In the genomic region with DNA sequence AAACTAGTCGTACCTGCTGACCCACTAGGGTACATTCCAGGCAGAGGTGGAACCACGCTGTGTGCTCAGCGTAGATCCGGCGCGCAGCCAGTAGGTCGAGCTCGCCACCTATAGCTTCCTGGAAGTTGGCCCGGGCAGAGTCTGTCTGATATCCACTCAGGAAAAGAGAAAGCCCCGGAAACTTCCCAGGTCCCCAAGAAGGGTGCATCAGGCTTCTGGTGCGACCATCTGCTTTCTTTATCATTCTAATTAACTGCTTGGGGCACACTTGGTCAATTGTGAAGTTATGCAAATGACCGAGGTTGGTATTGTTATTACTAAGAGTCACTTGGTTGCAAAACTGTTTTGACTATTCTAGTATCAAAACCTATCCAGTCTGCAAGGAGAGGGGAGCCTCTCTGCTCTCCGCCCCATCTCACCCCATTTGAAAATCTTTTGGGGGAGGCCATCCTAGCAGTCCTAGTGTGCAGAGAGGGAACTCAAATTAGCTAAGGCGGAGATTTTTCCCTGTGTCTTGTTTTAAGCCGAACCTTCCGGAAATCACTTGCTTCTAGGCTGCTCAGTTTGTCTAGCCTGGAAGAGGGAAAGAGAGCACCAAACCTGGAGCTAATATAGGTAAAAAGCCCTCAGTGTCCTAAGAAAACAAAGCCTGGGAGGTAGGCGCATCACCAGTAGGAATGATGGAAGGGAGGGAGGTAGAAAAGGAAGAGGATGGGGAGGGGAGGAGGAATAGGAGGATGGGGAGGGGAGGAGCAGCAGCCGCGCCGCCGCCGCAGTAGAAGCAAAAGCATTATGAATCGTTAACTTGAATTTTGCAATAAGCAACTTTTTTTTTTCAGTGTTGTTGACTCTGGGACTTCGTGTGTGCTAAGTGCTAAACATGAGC, we compare ENCODE assay signal across 8 mouse cellular contexts. TPM values are rescaled to one million over a fixed set of nuclear protein-coding genes. Genes with fewer than 3 reads are reported as not detected.
A peak's percentile ranks its signal among the peaks of the same experiment; 100 is the strongest.
DNase-seq lines count a peak whose midpoint lies in the region; ATAC-seq and TF ChIP-seq lines count a peak whose summit lies in the region.

No protein-coding gene starts in this region.

- H3K4me1 ChIP-seq in liver, embryonic 12.5 days, result peaks cover 24% of the 10 kb centered on the region
- H3K4me1 ChIP-seq in midbrain, postnatal 0 days (ENCODE audit: insufficient read depth, low read length), result peaks cover 6% of the 10 kb centered on the region; the same call in 1 of the 2 replicates

- peak; percentile 23 for TF ChIP-seq CTCF in midbrain, postnatal 0 days (IDR thresholded peaks at IDR 0.05)

- H3K9me3 ChIP-seq in liver, embryonic 12.5 days (replicated peaks), result no peaks in the 10 kb centered on the region
- no peaks in the 10 kb centered on the region for H3K9me3 ChIP-seq in midbrain, postnatal 0 days (ENCODE audit: low read length)

- ATAC-seq in liver, embryonic 12.5 days, result no peak
- no peak for ATAC-seq in midbrain, postnatal 0 days (ENCODE audit: low FRiP score)

- H3K27me3 ChIP-seq in liver, embryonic 12.5 days (replicated peaks), result peaks cover 15% of the 10 kb centered on the region
- no peaks in the 10 kb centered on the region for H3K27me3 ChIP-seq in midbrain, postnatal 0 days (ENCODE audit: insufficient read depth, low read length)

- WGBS in liver, embryonic 12.5 days (ENCODE audit: insufficient replicate concordance), result 3% methylated on average over 24 of the region's 24 CpGs
- WGBS in midbrain, postnatal 0 days, result 2% methylated on average over 24 of the region's 24 CpGs

- no peak overlapping the region for H3K27ac ChIP-seq in liver, embryonic 12.5 days
- no peak overlapping the region for H3K27ac ChIP-seq in midbrain, postnatal 0 days (ENCODE audit: low read depth, low read length)

- H3K4me2 ChIP-seq in liver, embryonic 12.5 days, result peak overlapping the region; percentile 64
- peak overlapping the region; percentile 62 for H3K4me2 ChIP-seq in midbrain, postnatal 0 days (ENCODE audit: low read depth, low read length, poor library complexity, severe bottlenecking)

- peak overlapping the region; percentile 36 for H3K4me3 ChIP-seq in liver, embryonic 12.5 days
- H3K4me3 ChIP-seq in midbrain, postnatal 0 days (ENCODE audit: low read depth, low read length), result peak overlapping the region; percentile 28

- peak overlapping the region; percentile 22; the same call in 1 of the 2 replicates for H3K9ac ChIP-seq in liver, embryonic 12.5 days
- H3K9ac ChIP-seq in midbrain, postnatal 0 days (replicated peaks; ENCODE audit: low read length, poor library complexity, severe bottlenecking), result peak overlapping the region; percentile 46; the same call in 1 of the 2 replicates

- H3K36me3 ChIP-seq in liver, embryonic 12.5 days, result no peaks in the 10 kb centered on the region
- H3K36me3 ChIP-seq in midbrain, postnatal 0 days (ENCODE audit: insufficient read depth, low read length), result no peaks in the 10 kb centered on the region

- intact Hi-C loops in heart, postnatal 14 days (cut with DNase I), result loop anchor here (2.0 to 5.0 kb wide), 2 partner anchors 28 to 51 kb away; no protein-coding TSS in a partner anchor

- peak; percentile 30 to 67 for DNase-seq in adrenal gland, adult (ENCODE audit: inconsistent age in 2 of 2, low spot score in 1 of 2)
- no peak for DNase-seq in adrenal gland, adult 8-10 months
- peak; percentile 87 for DNase-seq in A20 (ENCODE audit: low read depth, low spot score)
- DNase-seq in cerebellum, postnatal 25 days, result peak; percentile 77 to 83
- peak; percentile 8 to 24 for DNase-seq in heart, postnatal 14 days
- DNase-seq in midbrain, postnatal 0 days (ENCODE audit: low spot score), result peak; percentile 37
- DNase-seq in layer of hippocampus, postnatal 14 days (ENCODE audit: low spot score in 2 of 2), result no peak

RNA-seq across cellular contexts. Expression of a gene that starts 26.4 kb away (rescaled TPM):
- total RNA-seq in adrenal gland, adult 8-10 months (2022), result under 1 TPM in 3 of 4 experiments, not detected in 1; 0.12 to 0.25 (median 0.19) TPM
- total RNA-seq in heart, postnatal 14 days (2021), result under 1 TPM in 1 of 2 experiments, not detected in 1; 0.10 TPM
- 1.8 and 2.0 TPM in 2 replicates for polyA plus RNA-seq in liver, embryonic 12.5 days (2016; fragmentation: Nextera tagmentation; extraction: Ambion mirVana)
- 0.22 and 0.24 TPM in 2 replicates for total RNA-seq in midbrain, postnatal 0 days (2014; rRNA removed)
- not detected in 2 replicates for polyA plus RNA-seq in midbrain, postnatal 0 days (2015; fragmentation: Nextera tagmentation; extraction: Ambion mirVana)
- total RNA-seq in layer of hippocampus, postnatal 14 days (2021), result under 1 TPM; 0.23 to 0.38 TPM

RNA-seq across cellular contexts. Expression of a gene that starts 30.4 kb away (rescaled TPM):
- total RNA-seq in adrenal gland, adult 8-10 months (2022), result 10 to 100 TPM; 40.7 to 55.4 (median 49.6) TPM
- 10 to 100 TPM; 54.9 to 60.6 TPM for total RNA-seq in heart, postnatal 14 days (2021)
- 36.7 and 37.3 TPM in 2 replicates for polyA plus RNA-seq in liver, embryonic 12.5 days (2016; fragmentation: Nextera tagmentation; extraction: Ambion mirVana)
- 44.2 and 46.0 TPM in 2 replicates for total RNA-seq in midbrain, postnatal 0 days (2014; rRNA removed)
- polyA plus RNA-seq in midbrain, postnatal 0 days (2015; fragmentation: Nextera tagmentation; extraction: Ambion mirVana), result 57.3 and 64.5 TPM in 2 replicates
- total RNA-seq in layer of hippocampus, postnatal 14 days (2021), result 10 to 100 TPM; 49.8 to 50.8 TPM

Comparison
In these comparisons a context has a peak if more than half of its experiments do, and no peak if none do; other contexts are left out.
1. DNase-seq: peak in adrenal gland, adult (2 of 2), A20 (single experiment), cerebellum, postnatal 25 days (2 of 2), heart, postnatal 14 days (2 of 2) and midbrain, postnatal 0 days (single experiment); none in adrenal gland, adult 8-10 months (single experiment) and layer of hippocampus, postnatal 14 days (0 of 2).